Mouse (Mus musculus): ENCODE measurements around the gene Cnrip1. TPM values are rescaled to one million over a fixed set of nuclear protein-coding genes. Genes with fewer than 3 reads are reported as not detected.
"Not testable (repeated sequence)": the region's sequence is repeated elsewhere in the genome, so short reads cannot be mapped to it uniquely, and the experiment has no call there.

The Cnrip1 gene
- total RNA-seq (2012; rRNA removed) = 0.48 and 0.49 TPM in 2 replicates

DNA sequence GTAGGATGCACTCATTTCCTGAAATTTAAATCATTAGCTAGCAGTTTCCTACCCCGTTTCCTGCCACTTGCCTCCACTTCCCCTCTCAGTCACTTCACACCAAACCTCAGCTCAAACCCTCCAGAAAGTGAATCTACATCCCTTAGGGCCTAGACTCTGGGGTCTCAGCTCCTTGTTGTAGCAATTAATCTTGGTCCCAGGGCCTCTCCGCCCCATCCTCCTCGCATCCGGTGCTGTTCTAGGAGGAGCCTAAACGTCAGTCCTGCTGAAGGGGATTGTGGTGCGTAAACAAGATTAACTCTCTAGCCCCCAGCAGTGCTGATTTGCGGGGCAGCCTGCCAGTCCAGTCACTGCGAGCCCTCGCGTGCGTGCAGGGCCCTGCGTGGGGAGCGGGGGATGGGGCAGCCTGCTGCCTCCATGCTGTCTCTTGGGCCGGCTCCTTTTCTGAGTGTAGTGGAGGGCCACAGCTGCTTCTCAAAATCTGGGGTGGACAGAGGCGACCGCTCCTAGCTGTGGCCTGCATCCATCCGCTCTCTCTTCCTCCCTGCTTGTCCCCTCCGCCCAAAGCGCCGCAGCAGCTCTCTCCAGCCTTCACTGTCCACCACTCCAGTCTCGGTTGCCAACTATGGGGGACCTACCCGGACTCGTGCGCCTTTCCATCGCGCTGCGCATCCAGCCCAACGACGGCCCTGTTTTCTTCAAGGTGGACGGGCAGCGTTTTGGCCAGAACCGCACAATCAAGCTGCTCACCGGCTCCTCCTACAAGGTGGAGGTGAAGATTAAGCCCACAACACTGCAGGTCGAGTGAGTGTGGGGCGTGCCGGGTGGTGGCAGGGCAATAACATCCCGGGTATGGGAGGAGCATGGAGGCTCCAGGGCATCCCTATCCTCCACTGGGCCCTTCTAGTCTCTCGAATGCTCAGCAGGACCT lies at the start of gene Cnrip1, which contains the start of gene Plek:
Gene Cnrip1, plus strand, starts transcription at position 42 of the 931 bp plus-strand sequence.
Gene Plek, minus strand, starts transcription at position 837 of the 931 bp plus-strand sequence.
- Histone ChIP-seq H3K27ac (ENCODE audit: insufficient read depth, low read depth, low read length, poor library complexity, severe bottlenecking) (no peak within 1 kb of the TSS; the same call in 1 of the 2 replicates), H3K9ac (ENCODE audit: insufficient read depth, low read depth, low read length, poor library complexity, severe bottlenecking) (peak within 1 kb of the TSS; percentile 58), H3K4me3 (ENCODE audit: insufficient read depth in 1 of 2, low read depth in 1 of 2, low read length in 2 of 2, poor library complexity in 1 of 2, severe bottlenecking in 1 of 2) (peak within 1 kb of the TSS; percentile 56 to 57), H3K9me3 (ENCODE audit: control insufficient read depth, insufficient read depth, low read depth, low read length) (no peaks in the 10 kb centered on the region), H3K36me3 (ENCODE audit: control insufficient read depth, insufficient read depth, low read length, poor library complexity, severe bottlenecking) (no peaks in the 10 kb centered on the region), H3K4me1 (ENCODE audit: control insufficient read depth in 2 of 2, insufficient read depth in 2 of 2, low read length in 2 of 2, poor library complexity in 1 of 2) (peaks cover 0 to 2% of the 10 kb centered on the region in 2 experiments; a peak in 1 of 4 replicates)
- no peak for DNase-seq (ENCODE audit: low read depth, low spot score)
- TF ChIP-seq ZC3H11A (IDR thresholded peaks at IDR 0.05; ENCODE audit: borderline replicate concordance, low read depth, low read length) (no peak), HCFC1 (IDR thresholded peaks at IDR 0.05; ENCODE audit: borderline replicate concordance, insufficient read depth, low read length) (no peak)
- in situ Hi-C loops (cut with MboI; ENCODE audit: low sequenced_read_pairs in 2 of 2, unreplicated experiment in 2 of 2) = no loop called here

DNA sequence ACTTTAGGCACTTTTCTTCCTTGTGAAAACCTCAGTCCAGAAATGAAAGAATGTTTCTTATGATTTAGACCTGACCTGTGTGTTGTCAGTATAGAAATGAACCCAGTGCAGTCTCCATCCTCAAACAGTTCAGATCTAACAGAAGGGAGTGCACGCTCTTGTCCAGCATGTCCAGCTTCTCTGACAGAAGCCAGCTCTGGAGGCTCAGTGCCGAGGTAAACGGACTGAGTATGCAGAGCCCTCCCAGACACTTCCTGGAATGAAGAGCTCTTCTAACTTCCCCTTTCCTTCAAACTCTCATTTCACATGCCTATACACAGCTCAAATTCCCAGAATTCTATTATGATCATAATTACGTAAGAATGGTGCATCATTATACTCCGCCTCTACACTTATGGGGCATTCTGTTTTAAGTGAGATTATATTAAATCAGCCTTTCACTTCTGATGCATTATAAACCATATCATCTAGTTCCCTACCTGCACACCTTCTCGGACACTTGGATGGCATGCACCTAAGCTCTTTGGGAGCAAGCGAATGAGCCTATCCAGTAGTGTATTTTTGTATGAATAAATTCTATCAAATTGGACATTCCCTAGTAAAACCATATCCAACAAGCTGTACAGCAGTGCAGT lies 48.5 kb upstream of the Cnrip1 start:
- Histone ChIP-seq H3K9me3 (ENCODE audit: control insufficient read depth, insufficient read depth, low read depth, low read length) (no peaks in the 10 kb centered on the region), H3K36me3 (ENCODE audit: control insufficient read depth, insufficient read depth, low read length, poor library complexity, severe bottlenecking) (no peaks in the 10 kb centered on the region), H3K4me3 (ENCODE audit: insufficient read depth in 1 of 2, low read depth in 1 of 2, low read length in 2 of 2, poor library complexity in 1 of 2, severe bottlenecking in 1 of 2) (no peak overlapping the region), H3K4me1 (ENCODE audit: control insufficient read depth in 2 of 2, insufficient read depth in 2 of 2, low read length in 2 of 2, poor library complexity in 1 of 2) (no peaks in the 10 kb centered on the region), H3K9ac (ENCODE audit: insufficient read depth, low read depth, low read length, poor library complexity, severe bottlenecking) (no peak overlapping the region), H3K27ac (ENCODE audit: insufficient read depth, low read depth, low read length, poor library complexity, severe bottlenecking) (no peak overlapping the region)
- in situ Hi-C loops (cut with MboI; ENCODE audit: low sequenced_read_pairs in 2 of 2, unreplicated experiment in 2 of 2) = no loop called here
- no peak for DNase-seq (ENCODE audit: low read depth, low spot score)
- no peak for TF ChIP-seq ZC3H11A (IDR thresholded peaks at IDR 0.05; ENCODE audit: borderline replicate concordance, low read depth, low read length)
- no peak for TF ChIP-seq HCFC1 (IDR thresholded peaks at IDR 0.05; ENCODE audit: borderline replicate concordance, insufficient read depth, low read length)
- TF ChIP-seq ZNF384 (IDR thresholded peaks at IDR 0.05; ENCODE audit: low read depth, low read length) = no peak
- no peak for TF ChIP-seq MAFK (IDR thresholded peaks at IDR 0.05; ENCODE audit: insufficient read depth, low read depth, low read length)
- no peak for TF ChIP-seq CHD2 (IDR thresholded peaks at IDR 0.05; ENCODE audit: low read depth, low read length)

DNA sequence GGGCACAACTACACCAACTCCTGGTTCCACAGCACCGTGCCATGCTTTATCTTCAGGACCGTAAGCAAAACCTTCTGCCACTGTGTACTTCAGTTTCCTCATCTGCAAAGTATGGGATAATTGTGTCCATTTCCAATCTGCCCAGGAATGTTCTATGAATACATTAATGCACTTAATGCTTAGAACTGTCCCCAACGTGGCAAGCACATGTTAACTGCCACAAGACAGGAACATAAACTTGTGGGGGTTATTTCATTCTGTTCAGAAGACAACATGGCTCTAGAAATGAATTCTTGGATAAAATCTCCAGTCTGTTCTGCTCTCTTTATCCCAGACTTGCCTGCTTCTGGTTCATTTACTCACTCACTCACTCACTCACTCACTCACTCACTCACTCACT lies 47.6 kb upstream of the Cnrip1 start:
- no peak for DNase-seq (ENCODE audit: low read depth, low spot score)
- in situ Hi-C loops (cut with MboI; ENCODE audit: low sequenced_read_pairs in 2 of 2, unreplicated experiment in 2 of 2) = no loop called here
- Histone ChIP-seq H3K4me3 (ENCODE audit: insufficient read depth in 1 of 2, low read depth in 1 of 2, low read length in 2 of 2, poor library complexity in 1 of 2, severe bottlenecking in 1 of 2) (no peak overlapping the region), H3K36me3 (ENCODE audit: control insufficient read depth, insufficient read depth, low read length, poor library complexity, severe bottlenecking) (no peaks in the 10 kb centered on the region), H3K27ac (ENCODE audit: insufficient read depth, low read depth, low read length, poor library complexity, severe bottlenecking) (no peak overlapping the region), H3K9ac (ENCODE audit: insufficient read depth, low read depth, low read length, poor library complexity, severe bottlenecking) (no peak overlapping the region), H3K4me1 (ENCODE audit: control insufficient read depth in 2 of 2, insufficient read depth in 2 of 2, low read length in 2 of 2, poor library complexity in 1 of 2) (no peaks in the 10 kb centered on the region), H3K9me3 (ENCODE audit: control insufficient read depth, insufficient read depth, low read depth, low read length) (no peaks in the 10 kb centered on the region)
- TF ChIP-seq ZC3H11A (IDR thresholded peaks at IDR 0.05; ENCODE audit: borderline replicate concordance, low read depth, low read length) (no peak), MAFK (IDR thresholded peaks at IDR 0.05; ENCODE audit: insufficient read depth, low read depth, low read length) (no peak), HCFC1 (IDR thresholded peaks at IDR 0.05; ENCODE audit: borderline replicate concordance, insufficient read depth, low read length) (no peak), CHD2 (IDR thresholded peaks at IDR 0.05; ENCODE audit: low read depth, low read length) (no peak), ZNF384 (IDR thresholded peaks at IDR 0.05; ENCODE audit: low read depth, low read length) (no peak)

DNA sequence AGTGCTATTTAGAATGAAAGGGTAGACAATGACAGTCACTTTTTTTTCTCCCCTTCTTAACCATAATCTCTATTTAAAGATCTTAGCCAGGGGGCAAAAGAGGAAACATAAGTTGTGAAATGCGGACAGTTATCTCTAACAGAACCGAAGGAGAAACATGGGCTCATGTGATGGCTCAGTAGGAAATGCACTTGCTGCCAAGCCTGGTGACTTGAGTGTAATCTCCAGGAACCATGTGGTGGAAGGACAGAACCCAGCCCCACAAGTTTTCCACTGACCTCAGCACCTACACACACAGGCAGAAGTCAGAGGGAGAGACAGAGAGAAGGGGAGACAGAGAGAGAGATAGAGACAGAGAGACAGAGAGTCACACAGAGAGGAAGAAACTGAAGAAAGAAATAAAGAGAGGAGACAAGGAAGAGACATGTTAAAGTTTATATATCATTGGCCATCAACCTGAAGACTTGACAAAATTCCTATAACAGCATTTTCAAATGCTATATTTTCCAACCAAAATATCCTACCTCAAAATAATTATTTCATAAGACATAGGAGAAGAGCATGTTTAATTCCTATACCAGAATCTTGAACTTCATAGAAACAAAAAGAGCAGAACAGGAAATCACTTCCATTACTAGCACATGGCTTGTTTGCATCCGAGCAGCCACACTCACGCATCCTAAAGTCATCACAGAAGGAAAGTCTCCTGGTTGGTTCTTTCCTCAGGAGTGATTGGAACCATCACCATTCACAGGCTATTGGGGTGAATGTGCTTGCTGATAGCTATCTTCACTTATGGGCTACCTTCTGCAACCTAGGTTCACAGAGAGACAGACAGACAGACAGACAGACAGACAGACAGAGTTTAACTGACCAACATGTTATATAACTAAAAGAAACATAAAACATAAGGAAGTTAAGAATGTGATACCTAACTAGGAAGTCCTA lies 46.2 kb upstream of the Cnrip1 start:
- H3K9ac ChIP-seq (ENCODE audit: insufficient read depth, low read depth, low read length, poor library complexity, severe bottlenecking) = no peak overlapping the region
- H3K4me1 ChIP-seq (ENCODE audit: control insufficient read depth in 2 of 2, insufficient read depth in 2 of 2, low read length in 2 of 2, poor library complexity in 1 of 2) = no peaks in the 10 kb centered on the region
- no peak overlapping the region for H3K4me3 ChIP-seq (ENCODE audit: insufficient read depth in 1 of 2, low read depth in 1 of 2, low read length in 2 of 2, poor library complexity in 1 of 2, severe bottlenecking in 1 of 2)
- TF ChIP-seq ZC3H11A (IDR thresholded peaks at IDR 0.05; ENCODE audit: borderline replicate concordance, low read depth, low read length) = no peak
- TF ChIP-seq HCFC1 (IDR thresholded peaks at IDR 0.05; ENCODE audit: borderline replicate concordance, insufficient read depth, low read length) = no peak
- no peak for TF ChIP-seq ZNF384 (IDR thresholded peaks at IDR 0.05; ENCODE audit: low read depth, low read length)
- no peak for TF ChIP-seq MAFK (IDR thresholded peaks at IDR 0.05; ENCODE audit: insufficient read depth, low read depth, low read length)
- TF ChIP-seq CHD2 (IDR thresholded peaks at IDR 0.05; ENCODE audit: low read depth, low read length) = no peak
- in situ Hi-C loops (cut with MboI; ENCODE audit: low sequenced_read_pairs in 2 of 2, unreplicated experiment in 2 of 2) = no loop called here
- no peak for DNase-seq (ENCODE audit: low read depth, low spot score)
- H3K27ac ChIP-seq (ENCODE audit: insufficient read depth, low read depth, low read length, poor library complexity, severe bottlenecking) = no peak overlapping the region
- no peaks in the 10 kb centered on the region for H3K9me3 ChIP-seq (ENCODE audit: control insufficient read depth, insufficient read depth, low read depth, low read length)
- no peaks in the 10 kb centered on the region for H3K36me3 ChIP-seq (ENCODE audit: control insufficient read depth, insufficient read depth, low read length, poor library complexity, severe bottlenecking)

DNA sequence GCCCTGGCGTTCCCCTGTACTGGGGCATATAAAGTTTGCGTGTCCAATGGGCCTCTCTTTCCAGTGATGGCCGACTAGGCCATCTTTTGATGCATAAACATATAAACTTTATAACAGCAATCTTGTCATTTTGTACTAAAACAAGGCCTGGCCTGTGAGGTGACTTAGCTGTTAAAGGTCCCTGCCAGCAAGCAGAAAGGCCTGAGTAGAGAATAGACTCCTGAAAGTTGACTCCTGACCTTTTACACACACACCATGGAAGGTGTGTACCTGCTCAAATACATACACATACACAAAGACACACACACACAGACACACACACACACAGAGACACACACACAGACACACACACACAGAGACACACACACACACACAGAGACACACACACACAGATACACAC lies 44.9 kb upstream of the Cnrip1 start:
- H3K9ac ChIP-seq (ENCODE audit: insufficient read depth, low read depth, low read length, poor library complexity, severe bottlenecking); H3K4me3 ChIP-seq (ENCODE audit: insufficient read depth in 1 of 2, low read depth in 1 of 2, low read length in 2 of 2, poor library complexity in 1 of 2, severe bottlenecking in 1 of 2); in situ Hi-C loops (cut with MboI; ENCODE audit: low sequenced_read_pairs in 2 of 2, unreplicated experiment in 2 of 2); H3K9me3 ChIP-seq (ENCODE audit: control insufficient read depth, insufficient read depth, low read depth, low read length); H3K27ac ChIP-seq (ENCODE audit: insufficient read depth, low read depth, low read length, poor library complexity, severe bottlenecking); H3K36me3 ChIP-seq (ENCODE audit: control insufficient read depth, insufficient read depth, low read length, poor library complexity, severe bottlenecking); H3K4me1 ChIP-seq (ENCODE audit: control insufficient read depth in 2 of 2, insufficient read depth in 2 of 2, low read length in 2 of 2, poor library complexity in 1 of 2); DNase-seq (ENCODE audit: low read depth, low spot score): not testable (repeated sequence)
